Mouse (Mus musculus): ENCODE data around the gene Grid1.

The Grid1 gene

GRCm38 (mm10) chr14:35430259-35430658, 610.4 kb downstream of the Grid1 start:
- H3K36me3 ChIP-seq (ENCODE audit: insufficient read depth, low read length): no peaks in the 10 kb centered on the region
- no peaks in the 10 kb centered on the region for H3K4me1 ChIP-seq (replicated peaks; ENCODE audit: low read depth, low read length)
- H3K9me3 ChIP-seq (ENCODE audit: low read length): no peaks in the 10 kb centered on the region; the same call in 1 of the 2 replicates
- TF ChIP-seq CTCF (conservative IDR thresholded peaks at IDR 0.05; ENCODE audit: low read length): no peak
- no peak for TF ChIP-seq NANOG (IDR thresholded peaks at IDR 0.05; ENCODE audit: borderline replicate concordance, low read length)
- TF ChIP-seq POU5F1 (IDR thresholded peaks at IDR 0.05; ENCODE audit: borderline replicate concordance, low read length): no peak
- H3K27me3 ChIP-seq (ENCODE audit: insufficient read depth, low read length): no peaks in the 10 kb centered on the region
- no peak overlapping the region for H3K4me3 ChIP-seq (replicated peaks; ENCODE audit: low read length)

DNA sequence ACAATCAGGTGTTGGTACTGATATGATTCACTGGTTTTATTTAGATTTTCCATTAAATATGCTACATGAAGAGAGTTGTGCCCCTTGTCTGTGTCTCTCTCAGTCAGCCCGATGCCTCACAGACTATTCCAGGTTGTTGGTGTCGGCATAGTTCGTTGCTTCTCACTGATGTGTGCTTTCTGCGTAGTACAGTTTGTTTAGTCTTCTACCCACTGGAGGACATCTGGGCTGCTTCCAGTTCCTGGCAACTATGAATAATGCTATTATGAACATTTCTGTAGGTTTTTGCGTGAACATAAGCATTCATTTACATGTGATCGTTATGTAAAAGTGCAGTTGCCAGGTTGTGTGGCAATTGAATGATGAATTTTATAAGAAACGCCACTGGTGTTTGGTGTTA, 633.8 kb downstream of the Grid1 start:
- Histone ChIP-seq H3K27me3 (ENCODE audit: insufficient read depth, low read length) (no peaks in the 10 kb centered on the region), H3K4me1 (replicated peaks; ENCODE audit: low read depth, low read length) (no peaks in the 10 kb centered on the region), H3K4me3 (replicated peaks; ENCODE audit: low read length) (no peak overlapping the region), H3K36me3 (ENCODE audit: insufficient read depth, low read length) (no peaks in the 10 kb centered on the region), H3K9me3 (ENCODE audit: low read length) (no peaks in the 10 kb centered on the region)
- no peak for TF ChIP-seq NANOG (IDR thresholded peaks at IDR 0.05; ENCODE audit: borderline replicate concordance, low read length)
- no peak for TF ChIP-seq POU5F1 (IDR thresholded peaks at IDR 0.05; ENCODE audit: borderline replicate concordance, low read length)
- no peak for TF ChIP-seq CTCF (conservative IDR thresholded peaks at IDR 0.05; ENCODE audit: low read length)

- no peaks in the 10 kb centered on the region for H3K36me3 ChIP-seq (ENCODE audit: insufficient read depth, low read length)
- no peaks in the 10 kb centered on the region for H3K4me1 ChIP-seq (replicated peaks; ENCODE audit: low read depth, low read length)
- H3K27me3 ChIP-seq (ENCODE audit: insufficient read depth, low read length): no peaks in the 10 kb centered on the region
- H3K4me3 ChIP-seq (replicated peaks; ENCODE audit: low read length): no peak overlapping the region
- TF ChIP-seq POU5F1 (IDR thresholded peaks at IDR 0.05; ENCODE audit: borderline replicate concordance, low read length): no peak
- H3K9me3 ChIP-seq (ENCODE audit: low read length): peaks cover 7% of the 10 kb centered on the region; the same call in 1 of the 2 replicates
Observed at GRCm38 (mm10) chr14:35468254-35468653, 648.3 kb downstream of the Grid1 start.

- Histone ChIP-seq H3K27me3 (ENCODE audit: insufficient read depth, low read length) (no peaks in the 10 kb centered on the region), H3K4me1 (replicated peaks; ENCODE audit: low read depth, low read length) (no peaks in the 10 kb centered on the region), H3K4me3 (replicated peaks; ENCODE audit: low read length) (no peak overlapping the region), H3K36me3 (ENCODE audit: insufficient read depth, low read length) (no peaks in the 10 kb centered on the region), H3K9me3 (ENCODE audit: low read length) (no peaks in the 10 kb centered on the region)
- TF ChIP-seq NANOG (IDR thresholded peaks at IDR 0.05; ENCODE audit: borderline replicate concordance, low read length) (no peak), CTCF (conservative IDR thresholded peaks at IDR 0.05; ENCODE audit: low read length) (no peak), POU5F1 (IDR thresholded peaks at IDR 0.05; ENCODE audit: borderline replicate concordance, low read length) (no peak)
Observed at GRCm38 (mm10) chr14:35486017-35486416, 666.1 kb downstream of the Grid1 start.

- no peaks in the 10 kb centered on the region for H3K4me1 ChIP-seq (replicated peaks; ENCODE audit: low read depth, low read length)
- H3K36me3 ChIP-seq (ENCODE audit: insufficient read depth, low read length): no peaks in the 10 kb centered on the region
- no peaks in the 10 kb centered on the region for H3K27me3 ChIP-seq (ENCODE audit: insufficient read depth, low read length)
- H3K4me3 ChIP-seq (replicated peaks; ENCODE audit: low read length): no peak overlapping the region
- H3K9me3 ChIP-seq (ENCODE audit: low read length): no peaks in the 10 kb centered on the region
- TF ChIP-seq POU5F1 (IDR thresholded peaks at IDR 0.05; ENCODE audit: borderline replicate concordance, low read length) (no peak), CTCF (conservative IDR thresholded peaks at IDR 0.05; ENCODE audit: low read length) (no peak), NANOG (IDR thresholded peaks at IDR 0.05; ENCODE audit: borderline replicate concordance, low read length) (no peak)
Observed at GRCm38 (mm10) chr14:35502324-35502723, 682.4 kb downstream of the Grid1 start.

GRCm38 (mm10) chr14:35519402-35519801, 699.5 kb downstream of the Grid1 start:
- Histone ChIP-seq H3K9me3 (ENCODE audit: low read length) (no peaks in the 10 kb centered on the region), H3K4me1 (replicated peaks; ENCODE audit: low read depth, low read length) (no peaks in the 10 kb centered on the region), H3K27me3 (ENCODE audit: insufficient read depth, low read length) (no peaks in the 10 kb centered on the region), H3K4me3 (replicated peaks; ENCODE audit: low read length) (no peak overlapping the region), H3K36me3 (ENCODE audit: insufficient read depth, low read length) (no peaks in the 10 kb centered on the region)
- TF ChIP-seq NANOG (IDR thresholded peaks at IDR 0.05; ENCODE audit: borderline replicate concordance, low read length): no peak
- no peak for TF ChIP-seq POU5F1 (IDR thresholded peaks at IDR 0.05; ENCODE audit: borderline replicate concordance, low read length)
- TF ChIP-seq CTCF (conservative IDR thresholded peaks at IDR 0.05; ENCODE audit: low read length): no peak

- H3K4me3 ChIP-seq (replicated peaks; ENCODE audit: low read length): no peak overlapping the region
- no peaks in the 10 kb centered on the region for H3K4me1 ChIP-seq (replicated peaks; ENCODE audit: low read depth, low read length)
- no peak for TF ChIP-seq CTCF (conservative IDR thresholded peaks at IDR 0.05; ENCODE audit: low read length)
- H3K36me3 ChIP-seq (ENCODE audit: insufficient read depth, low read length): no peaks in the 10 kb centered on the region
- no peaks in the 10 kb centered on the region for H3K9me3 ChIP-seq (ENCODE audit: low read length)
- no peaks in the 10 kb centered on the region for H3K27me3 ChIP-seq (ENCODE audit: insufficient read depth, low read length)
Observed at GRCm38 (mm10) chr14:35538835-35539234, 718.9 kb downstream of the Grid1 start.

DNA sequence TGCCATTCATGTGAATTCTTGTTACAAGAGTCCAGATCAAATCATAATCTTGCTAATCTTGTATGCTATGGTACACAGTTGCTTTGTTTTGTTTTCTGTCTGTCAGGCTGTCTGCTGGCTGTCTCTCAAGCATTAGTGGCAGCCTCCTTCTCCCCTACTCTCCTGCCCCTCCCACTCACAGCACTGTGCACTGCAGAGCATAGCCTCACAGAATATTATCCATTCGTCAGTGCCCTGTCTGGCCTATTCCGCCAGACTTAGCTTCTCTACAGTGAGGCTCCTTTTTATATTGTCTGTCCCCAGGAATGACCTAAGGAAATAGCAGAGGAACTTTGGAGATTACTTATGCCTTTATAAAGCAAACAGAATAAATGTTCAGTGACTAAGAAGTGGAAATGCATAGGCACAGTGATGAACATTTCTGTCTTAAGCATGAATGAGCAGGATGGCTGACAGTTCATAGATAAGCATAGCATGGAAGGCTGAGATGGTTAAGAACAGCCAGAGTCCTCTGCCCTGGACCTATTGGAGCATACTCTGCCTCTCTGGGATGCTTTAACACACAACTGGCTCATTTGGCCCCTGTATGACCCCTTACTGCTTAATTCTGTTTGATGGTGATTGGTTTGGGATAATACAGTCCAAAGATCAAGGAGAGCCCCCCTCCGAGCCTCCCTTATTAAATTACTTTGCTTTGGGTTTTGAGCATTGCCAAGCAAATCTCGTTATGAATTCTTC, 721.5 kb downstream of the Grid1 start:
- H3K36me3 ChIP-seq (ENCODE audit: insufficient read depth, low read length): no peaks in the 10 kb centered on the region
- H3K9me3 ChIP-seq (ENCODE audit: low read length): no peaks in the 10 kb centered on the region
- TF ChIP-seq POU5F1 (IDR thresholded peaks at IDR 0.05; ENCODE audit: borderline replicate concordance, low read length) (no peak), CTCF (conservative IDR thresholded peaks at IDR 0.05; ENCODE audit: low read length) (no peak), NANOG (IDR thresholded peaks at IDR 0.05; ENCODE audit: borderline replicate concordance, low read length) (no peak)
- no peaks in the 10 kb centered on the region for H3K27me3 ChIP-seq (ENCODE audit: insufficient read depth, low read length)
- H3K4me3 ChIP-seq (replicated peaks; ENCODE audit: low read length): no peak overlapping the region
- no peaks in the 10 kb centered on the region for H3K4me1 ChIP-seq (replicated peaks; ENCODE audit: low read depth, low read length)

- Histone ChIP-seq H3K36me3 (ENCODE audit: insufficient read depth, low read length) (no peaks in the 10 kb centered on the region), H3K9me3 (ENCODE audit: low read length) (no peaks in the 10 kb centered on the region), H3K27me3 (ENCODE audit: insufficient read depth, low read length) (no peaks in the 10 kb centered on the region), H3K4me1 (replicated peaks; ENCODE audit: low read depth, low read length) (no peaks in the 10 kb centered on the region), H3K4me3 (replicated peaks; ENCODE audit: low read length) (no peak overlapping the region)
- TF ChIP-seq CTCF (conservative IDR thresholded peaks at IDR 0.05; ENCODE audit: low read length) (no peak), POU5F1 (IDR thresholded peaks at IDR 0.05; ENCODE audit: borderline replicate concordance, low read length) (no peak), NANOG (IDR thresholded peaks at IDR 0.05; ENCODE audit: borderline replicate concordance, low read length) (no peak)
Observed at GRCm38 (mm10) chr14:35541992-35542380, 722.1 kb downstream of the Grid1 start.

All from E14TG2a.4 (cell line).